ENCODE assay signal across 10 mouse cellular contexts in genomic region chr3:120192439-120193326, GRCm38 (mm10).
DNase-seq lines count a peak whose midpoint lies in the region; ATAC-seq and TF ChIP-seq lines count a peak whose summit lies in the region.
"Had no signal": no experiment of that assay in that cellular context is flagged by ENCODE, and none has a peak within 500 bp of the region (broad histone marks: within the 10 kb centered on the region; RNA-seq: fewer than 3 reads in every experiment).

No protein-coding gene starts in this region.

- peak overlapping the region; percentile 48 for H3K4me2 ChIP-seq in heart, embryonic 13.5 days
- 0 out of 2 replicates have a peak overlapping the region, but pooled peaks have one; percentile 28 for H3K4me2 ChIP-seq in limb, embryonic 13.5 days (replicated peaks)
- 0 out of 2 replicates have a peak overlapping the region, but pooled peaks have one; percentile 9 for H3K4me2 ChIP-seq in neural tube, embryonic 14.5 days (ENCODE audit: low read depth, low read length)
- H3K4me2 ChIP-seq: liver, embryonic 15.5 days had no signal

- WGBS in heart, embryonic 13.5 days, result 36% methylated on average over 15 of the region's 15 CpGs
- WGBS in limb, embryonic 13.5 days, result 43% methylated on average over 15 of the region's 15 CpGs
- 36% methylated on average over 15 of the region's 15 CpGs for WGBS in neural tube, embryonic 14.5 days
- 52% methylated on average over 15 of the region's 15 CpGs for WGBS in thymus, adult 2 months

- H3K27me3 ChIP-seq in heart, embryonic 13.5 days (replicated peaks), result no peaks in the 10 kb centered on the region
- H3K27me3 ChIP-seq in limb, embryonic 13.5 days, result no peaks in the 10 kb centered on the region
- H3K27me3 ChIP-seq in neural tube, embryonic 14.5 days (ENCODE audit: control insufficient read depth, insufficient read depth, low read length), result no peaks in the 10 kb centered on the region
- no peaks in the 10 kb centered on the region for H3K27me3 ChIP-seq in thymus, adult 2 months (ENCODE audit: control insufficient read depth, insufficient read depth, low read length)
- H3K27me3 ChIP-seq: CH12.LX; liver, embryonic 15.5 days had no signal

- TF ChIP-seq POLR2A in cortical plate, adult 2 months (IDR thresholded peaks at IDR 0.05; ENCODE audit: extremely low read depth, insufficient read depth, low read length), result no peak
- TF ChIP-seq POLR2A in thymus, adult 2 months (IDR thresholded peaks at IDR 0.05; ENCODE audit: control insufficient read depth, extremely low read depth, insufficient read depth, low read length, poor library complexity), result no peak

- TF ChIP-seq CTCF in cortical plate, adult 2 months (IDR thresholded peaks at IDR 0.05; ENCODE audit: extremely low read depth, insufficient read depth, low read length), result peak; percentile 65; the same call in 1 of the 2 replicates
- TF ChIP-seq CTCF in thymus, adult 2 months (IDR thresholded peaks at IDR 0.05; ENCODE audit: borderline replicate concordance, control insufficient read depth, extremely low read depth, insufficient read depth, low read length, poor library complexity), result no peak

- ATAC-seq in heart, embryonic 13.5 days (ENCODE audit: extremely low read depth, insufficient number of reproducible peaks, low FRiP score, low TSS enrichment), result no peak
- ATAC-seq in limb, embryonic 13.5 days (ENCODE audit: low FRiP score, low read depth), result no peak; the same call in 1 of the 2 replicates
- ATAC-seq in neural tube, embryonic 14.5 days (ENCODE audit: low read depth), result peak; percentile 68

- no peak overlapping the region for H3K4me3 ChIP-seq in cortical plate, adult 2 months (ENCODE audit: insufficient read depth, low read length)
- peak overlapping the region; percentile 3; the same call in 1 of the 2 replicates for H3K4me3 ChIP-seq in heart, embryonic 13.5 days
- H3K4me3 ChIP-seq in limb, embryonic 13.5 days, result no peak overlapping the region
- no peak overlapping the region for H3K4me3 ChIP-seq in neural tube, embryonic 14.5 days (ENCODE audit: low read depth, low read length)
- H3K4me3 ChIP-seq in thymus, adult 2 months (ENCODE audit: control insufficient read depth, insufficient read depth, low read length), result no peak overlapping the region
- H3K4me3 ChIP-seq: liver, embryonic 15.5 days had no signal

- H3K4me1 ChIP-seq in cortical plate, adult 2 months (ENCODE audit: control insufficient read depth, insufficient read depth, low read length), result peaks cover 2% of the 10 kb centered on the region; the same call in 1 of the 2 replicates
- peaks cover 3% of the 10 kb centered on the region; the same call in 1 of the 2 replicates for H3K4me1 ChIP-seq in heart, embryonic 13.5 days
- 0 out of 2 replicates have a peak, but pooled peaks cover 5% of the 10 kb centered on the region for H3K4me1 ChIP-seq in limb, embryonic 13.5 days
- no peaks in the 10 kb centered on the region for H3K4me1 ChIP-seq in neural tube, embryonic 14.5 days (ENCODE audit: control insufficient read depth, insufficient read depth, low read length)
- H3K4me1 ChIP-seq in thymus, adult 2 months (replicated peaks; ENCODE audit: control insufficient read depth, insufficient read depth, low read length), result no peaks in the 10 kb centered on the region
- H3K4me1 ChIP-seq: liver, embryonic 15.5 days had no signal

- no peak overlapping the region for H3K27ac ChIP-seq in cortical plate, adult 2 months (ENCODE audit: insufficient read depth, low read length)
- no peak overlapping the region for H3K27ac ChIP-seq in heart, embryonic 13.5 days (replicated peaks)
- H3K27ac ChIP-seq in limb, embryonic 13.5 days, result no peak overlapping the region
- no peak overlapping the region for H3K27ac ChIP-seq in neural tube, embryonic 14.5 days (ENCODE audit: low read depth, low read length)
- H3K27ac ChIP-seq in thymus, adult 2 months (ENCODE audit: control insufficient read depth, insufficient read depth, low read length), result no peak overlapping the region
- H3K27ac ChIP-seq: liver, embryonic 15.5 days had no signal

- DNase-seq in heart, adult 8-10 months (ENCODE audit: low spot score), result peak; percentile 11
- no peak for DNase-seq in heart, adult 11 months
- peak; percentile 76 for DNase-seq in kidney, postnatal 10 days
- no peak for DNase-seq in thymus, adult 2 months

- H3K9ac ChIP-seq in heart, embryonic 13.5 days, result no peak overlapping the region
- H3K9ac ChIP-seq in limb, embryonic 13.5 days, result no peak overlapping the region
- no peak overlapping the region; the same call in 1 of the 2 replicates for H3K9ac ChIP-seq in neural tube, embryonic 14.5 days (replicated peaks; ENCODE audit: low read depth, low read length)
- H3K9ac ChIP-seq: liver, embryonic 15.5 days had no signal

- no peaks in the 10 kb centered on the region for H3K9me3 ChIP-seq in heart, embryonic 13.5 days
- no peaks in the 10 kb centered on the region for H3K9me3 ChIP-seq in limb, embryonic 13.5 days
- H3K9me3 ChIP-seq in neural tube, embryonic 14.5 days (ENCODE audit: control insufficient read depth, low read length), result no peaks in the 10 kb centered on the region
- H3K9me3 ChIP-seq: liver, embryonic 15.5 days had no signal

- no peaks in the 10 kb centered on the region for H3K36me3 ChIP-seq in heart, embryonic 13.5 days
- H3K36me3 ChIP-seq in limb, embryonic 13.5 days, result no peaks in the 10 kb centered on the region
- no peaks in the 10 kb centered on the region for H3K36me3 ChIP-seq in neural tube, embryonic 14.5 days (ENCODE audit: control insufficient read depth, insufficient read depth, low read length)
- no peaks in the 10 kb centered on the region for H3K36me3 ChIP-seq in thymus, adult 2 months (ENCODE audit: control insufficient read depth, insufficient read depth, low read length)
- H3K36me3 ChIP-seq: liver, embryonic 15.5 days had no signal

Comparison
In these comparisons a context has a peak if more than half of its experiments do, and no peak if none do; other contexts are left out.
1. DNase-seq: peak in heart, adult 8-10 months (single experiment) and kidney, postnatal 10 days (single experiment); none in heart, adult 11 months (single experiment) and thymus, adult 2 months (single experiment).
2. Peak in every context shown above with its lines, with median percentiles within 50 percentile points of each other: H3K4me2 ChIP-seq.